Mouse (Mus musculus): ENCODE results near the gene Rarres2. TPM values are rescaled to one million over a fixed set of nuclear protein-coding genes. Genes with fewer than 3 reads are reported as not detected.

The Rarres2 gene
- total and polyA plus RNA-seq, 2 experiments from 2014 or later: 4.6 to 7.4 TPM

DNA sequence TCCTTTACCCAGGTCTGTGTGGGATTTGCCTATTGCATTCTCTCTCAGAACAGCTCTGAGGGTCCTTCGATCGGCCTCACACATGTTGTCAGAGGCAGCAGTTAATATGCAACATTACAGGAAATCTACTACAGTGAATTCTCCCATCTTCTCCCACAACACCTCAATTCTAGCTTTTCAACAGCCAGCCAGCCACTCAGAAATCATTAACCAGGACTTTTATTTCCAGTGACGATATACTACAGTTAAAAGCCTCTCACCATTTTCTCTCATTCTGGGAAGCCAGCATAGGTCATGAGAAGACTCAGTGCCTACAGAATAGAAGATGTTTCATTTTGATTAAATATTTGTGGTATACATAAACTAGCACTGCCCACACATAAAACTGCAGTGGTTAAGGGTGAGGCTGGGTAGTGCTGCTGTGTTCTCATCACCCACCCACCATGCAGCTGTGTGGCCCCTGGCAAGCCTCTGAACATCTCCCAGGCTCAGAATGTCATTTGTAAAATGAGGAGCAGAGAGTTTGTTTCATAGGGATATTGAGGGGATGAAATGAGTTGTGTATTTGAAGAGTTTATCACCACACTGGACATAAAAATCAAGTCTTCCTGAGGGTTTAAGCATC is 18.7 kb upstream of the Rarres2 start:
- peaks cover 3% of the 10 kb centered on the region; the same call in 1 of the 2 replicates for H3K9me3 ChIP-seq (ENCODE audit: low read length)
- H3K4me2 ChIP-seq (ENCODE audit: low read depth, low read length, poor library complexity, severe bottlenecking): no peak overlapping the region
- peaks cover 13% of the 10 kb centered on the region for H3K4me1 ChIP-seq (ENCODE audit: insufficient read depth, low read length)
- no peak for TF ChIP-seq CTCF (IDR thresholded peaks at IDR 0.05)
- no peak for DNase-seq (ENCODE audit: low spot score)
- no peaks in the 10 kb centered on the region for H3K27me3 ChIP-seq (ENCODE audit: insufficient read depth, low read length)
- H3K9ac ChIP-seq (replicated peaks; ENCODE audit: low read length, poor library complexity, severe bottlenecking): no peak overlapping the region
- H3K36me3 ChIP-seq (ENCODE audit: insufficient read depth, low read length): peaks cover 7% of the 10 kb centered on the region
- no peak overlapping the region for H3K27ac ChIP-seq (ENCODE audit: low read depth, low read length)
- 87% methylated on average over 3 of the region's 3 CpGs for WGBS
- H3K4me3 ChIP-seq (ENCODE audit: low read depth, low read length): no peak overlapping the region
- no peak for ATAC-seq (ENCODE audit: low FRiP score)

DNA sequence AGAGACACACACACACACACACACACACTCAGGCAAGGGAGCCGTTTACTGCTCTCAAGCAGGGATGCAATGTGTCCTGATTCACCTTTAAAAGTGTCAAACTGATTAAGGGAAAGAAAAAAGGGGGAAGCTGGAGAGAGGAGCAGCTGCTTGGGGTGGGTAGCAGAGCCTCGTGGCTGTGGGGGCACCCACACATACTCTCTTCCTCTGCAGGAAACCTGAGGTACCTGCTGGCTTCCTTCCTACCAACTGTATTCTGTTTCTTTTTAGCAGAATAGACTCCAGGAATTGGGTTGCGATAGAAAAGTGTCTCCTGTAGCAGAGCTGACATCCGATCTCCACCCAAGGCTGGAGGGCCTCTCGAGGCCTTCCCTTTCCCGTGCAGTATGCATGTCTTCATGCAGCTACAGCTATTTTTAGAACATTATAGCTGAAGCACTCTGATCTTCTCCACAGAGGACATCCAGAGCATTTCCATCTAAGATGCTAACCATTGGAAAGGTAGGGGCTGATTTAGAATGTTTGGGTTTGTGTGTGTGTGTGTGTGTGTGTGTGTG is 16.7 kb upstream of the Rarres2 start, which contains the start of gene Gm45021:
Gene Gm45021, plus strand, starts transcription at position 417 of the 557 bp plus-strand sequence.
- H3K4me3 ChIP-seq (ENCODE audit: low read depth, low read length): no peak within 1 kb of the TSS
- DNase-seq (ENCODE audit: low spot score): no peak
- peak within 1 kb of the TSS; percentile 12; the same call in 1 of the 2 replicates for H3K27ac ChIP-seq (ENCODE audit: low read depth, low read length)
- no peaks in the 10 kb centered on the region for H3K27me3 ChIP-seq (ENCODE audit: insufficient read depth, low read length)
- H3K9me3 ChIP-seq (ENCODE audit: low read length): no peaks in the 10 kb centered on the region
- H3K9ac ChIP-seq (replicated peaks; ENCODE audit: low read length, poor library complexity, severe bottlenecking): no peak within 1 kb of the TSS
- no peak for ATAC-seq (ENCODE audit: low FRiP score)
- WGBS: 59% methylated on average over 6 of the region's 6 CpGs
- H3K36me3 ChIP-seq (ENCODE audit: insufficient read depth, low read length): no peaks in the 10 kb centered on the region
- peaks cover 4% of the 10 kb centered on the region; the same call in 1 of the 2 replicates for H3K4me1 ChIP-seq (ENCODE audit: insufficient read depth, low read length)
- H3K4me2 ChIP-seq (ENCODE audit: low read depth, low read length, poor library complexity, severe bottlenecking): no peak within 1 kb of the TSS
- TF ChIP-seq CTCF (IDR thresholded peaks at IDR 0.05): no peak

DNA sequence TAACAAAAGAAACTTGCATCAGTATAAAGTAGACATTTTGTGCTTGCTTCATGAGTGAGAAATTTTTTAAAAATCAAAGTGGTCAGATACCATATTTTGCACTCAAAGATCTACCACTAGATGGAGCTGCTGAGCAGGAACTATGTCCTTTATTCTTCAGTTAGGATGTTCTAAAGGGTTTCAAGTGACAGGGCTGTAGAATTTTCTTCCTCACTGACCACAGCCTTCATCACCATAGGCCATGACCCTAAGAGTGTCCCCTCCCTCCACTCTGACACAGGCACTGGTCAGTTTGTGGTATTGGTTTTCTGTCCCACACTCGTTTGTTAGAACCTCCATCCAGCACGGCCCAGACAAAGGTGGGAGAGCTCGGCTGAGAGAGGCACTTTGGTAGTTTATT is 9.4 kb upstream of the Rarres2 start:
- WGBS: 61% methylated on average over 3 of the region's 3 CpGs
- DNase-seq (ENCODE audit: low spot score) (peak; percentile 82), ATAC-seq (ENCODE audit: low FRiP score) (peak; percentile 13; the same call in 1 of the 2 replicates)
- Histone ChIP-seq H3K27ac (ENCODE audit: low read depth, low read length) (no peak overlapping the region), H3K9me3 (ENCODE audit: low read length) (no peaks in the 10 kb centered on the region), H3K9ac (replicated peaks; ENCODE audit: low read length, poor library complexity, severe bottlenecking) (no peak overlapping the region), H3K4me1 (ENCODE audit: insufficient read depth, low read length) (no peaks in the 10 kb centered on the region), H3K36me3 (ENCODE audit: insufficient read depth, low read length) (no peaks in the 10 kb centered on the region), H3K4me2 (ENCODE audit: low read depth, low read length, poor library complexity, severe bottlenecking) (no peak overlapping the region), H3K4me3 (ENCODE audit: low read depth, low read length) (no peak overlapping the region), H3K27me3 (ENCODE audit: insufficient read depth, low read length) (no peaks in the 10 kb centered on the region)
- peak; percentile 88 for TF ChIP-seq CTCF (IDR thresholded peaks at IDR 0.05)

DNA sequence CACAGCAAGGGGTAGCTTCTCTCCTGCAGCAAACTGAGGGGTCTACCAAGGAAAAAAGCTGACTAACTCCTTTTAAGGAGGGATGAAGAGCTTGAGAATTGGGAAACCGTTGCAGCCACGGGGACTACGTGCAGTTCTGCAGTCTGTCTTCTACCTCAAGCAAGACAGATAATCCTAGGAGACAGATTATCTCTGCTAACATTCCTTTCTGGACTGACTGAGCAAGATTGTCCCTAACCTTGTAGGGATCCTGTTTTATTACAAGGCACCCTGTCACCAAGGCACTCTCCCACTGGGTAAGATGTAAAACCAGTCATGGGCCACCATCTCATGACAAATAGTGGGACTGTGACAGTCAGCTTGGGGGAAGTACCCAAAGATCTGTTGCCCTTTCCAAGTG is 8.7 kb upstream of the Rarres2 start:
- H3K9ac ChIP-seq (replicated peaks; ENCODE audit: low read length, poor library complexity, severe bottlenecking): no peak overlapping the region
- 20% methylated on average over 3 of the region's 3 CpGs for WGBS
- ATAC-seq (ENCODE audit: low FRiP score): no peak

DNA sequence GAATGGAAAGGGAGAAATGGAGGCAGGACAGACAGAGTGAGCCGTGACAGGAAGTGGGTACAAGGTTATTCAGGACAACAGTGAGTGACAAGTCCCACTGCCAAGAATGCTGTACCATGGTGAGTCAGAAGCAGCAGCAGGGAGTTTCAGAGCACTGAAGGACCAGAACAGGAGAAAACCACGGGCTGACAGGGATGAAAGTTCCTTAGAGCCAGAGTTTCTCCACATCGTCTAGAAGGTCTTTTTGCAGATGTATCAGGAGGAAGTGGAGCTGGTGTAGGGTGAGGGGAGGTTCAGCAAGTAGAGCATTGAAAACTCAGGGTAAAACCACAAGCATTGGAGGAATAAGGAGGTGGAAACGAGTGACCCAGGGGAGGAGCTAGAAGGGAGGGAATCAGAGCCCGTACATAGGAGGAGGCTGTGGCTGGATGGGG is 6.6 kb upstream of the Rarres2 start:
- Histone ChIP-seq H3K27ac (ENCODE audit: low read depth, low read length) (no peak overlapping the region), H3K36me3 (ENCODE audit: insufficient read depth, low read length) (no peaks in the 10 kb centered on the region), H3K4me1 (ENCODE audit: insufficient read depth, low read length) (no peaks in the 10 kb centered on the region), H3K27me3 (ENCODE audit: insufficient read depth, low read length) (no peaks in the 10 kb centered on the region), H3K4me3 (ENCODE audit: low read depth, low read length) (no peak overlapping the region), H3K9me3 (ENCODE audit: low read length) (no peaks in the 10 kb centered on the region), H3K9ac (replicated peaks; ENCODE audit: low read length, poor library complexity, severe bottlenecking) (no peak overlapping the region), H3K4me2 (ENCODE audit: low read depth, low read length, poor library complexity, severe bottlenecking) (no peak overlapping the region)
- DNase-seq (ENCODE audit: low spot score) (no peak), ATAC-seq (ENCODE audit: low FRiP score) (no peak)
- TF ChIP-seq CTCF (IDR thresholded peaks at IDR 0.05): no peak
- WGBS: 38% methylated on average over 5 of the region's 5 CpGs

More for the DNA sequence above, 8.7 kb upstream of the Rarres2 start:
- Histone ChIP-seq H3K4me1 (ENCODE audit: insufficient read depth, low read length) (no peaks in the 10 kb centered on the region), H3K36me3 (ENCODE audit: insufficient read depth, low read length) (no peaks in the 10 kb centered on the region), H3K4me2 (ENCODE audit: low read depth, low read length, poor library complexity, severe bottlenecking) (no peak overlapping the region), H3K9me3 (ENCODE audit: low read length) (no peaks in the 10 kb centered on the region), H3K4me3 (ENCODE audit: low read depth, low read length) (no peak overlapping the region), H3K27ac (ENCODE audit: low read depth, low read length) (no peak overlapping the region), H3K27me3 (ENCODE audit: insufficient read depth, low read length) (no peaks in the 10 kb centered on the region)
- DNase-seq (ENCODE audit: low spot score): no peak
- no peak for TF ChIP-seq CTCF (IDR thresholded peaks at IDR 0.05)

DNA sequence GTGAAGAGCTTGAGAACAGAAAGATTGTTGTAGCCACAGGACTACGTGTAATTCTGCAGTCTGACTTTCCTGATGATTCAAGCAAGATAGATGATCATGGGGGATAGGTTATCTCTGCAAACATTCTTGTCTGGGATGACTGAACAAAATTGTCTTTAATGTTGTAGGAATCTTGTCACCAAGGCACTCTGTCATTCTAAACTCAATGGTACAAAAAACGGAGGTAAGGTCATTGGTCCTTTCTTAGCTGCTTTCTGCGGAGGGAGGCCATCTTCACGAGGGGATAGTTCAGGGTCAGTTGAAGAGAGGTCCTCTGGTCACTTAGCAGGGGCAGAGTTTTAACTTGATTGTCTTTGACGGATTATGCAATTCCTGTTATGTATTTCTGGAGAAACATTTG is 6.1 kb upstream of the Rarres2 start:
- no peak for TF ChIP-seq CTCF (IDR thresholded peaks at IDR 0.05)
- no peaks in the 10 kb centered on the region for H3K27me3 ChIP-seq (ENCODE audit: insufficient read depth, low read length)
- H3K27ac ChIP-seq (ENCODE audit: low read depth, low read length): no peak overlapping the region
- H3K9ac ChIP-seq (replicated peaks; ENCODE audit: low read length, poor library complexity, severe bottlenecking): no peak overlapping the region
- DNase-seq (ENCODE audit: low spot score) (no peak), ATAC-seq (ENCODE audit: low FRiP score) (no peak)
- H3K36me3 ChIP-seq (ENCODE audit: insufficient read depth, low read length): no peaks in the 10 kb centered on the region
- 75% methylated on average over 5 of the region's 5 CpGs for WGBS
- no peaks in the 10 kb centered on the region for H3K9me3 ChIP-seq (ENCODE audit: low read length)
- H3K4me2 ChIP-seq (ENCODE audit: low read depth, low read length, poor library complexity, severe bottlenecking): no peak overlapping the region
- no peak overlapping the region for H3K4me3 ChIP-seq (ENCODE audit: low read depth, low read length)
- H3K4me1 ChIP-seq (ENCODE audit: insufficient read depth, low read length): no peaks in the 10 kb centered on the region
